Mouse (Mus musculus) urinary bladder, postnatal 10 days (tissue): ENCODE results near the gene Rab14.
A peak's percentile ranks its signal among the peaks of the same experiment; 100 is the strongest.

ENCODE experiments used
- DNase-seq: peaks from one replicate; pipeline ENCODE4 v3.0.0; 2022; ENCODE audit warnings: low spot score

Gene Rab14

DNA sequence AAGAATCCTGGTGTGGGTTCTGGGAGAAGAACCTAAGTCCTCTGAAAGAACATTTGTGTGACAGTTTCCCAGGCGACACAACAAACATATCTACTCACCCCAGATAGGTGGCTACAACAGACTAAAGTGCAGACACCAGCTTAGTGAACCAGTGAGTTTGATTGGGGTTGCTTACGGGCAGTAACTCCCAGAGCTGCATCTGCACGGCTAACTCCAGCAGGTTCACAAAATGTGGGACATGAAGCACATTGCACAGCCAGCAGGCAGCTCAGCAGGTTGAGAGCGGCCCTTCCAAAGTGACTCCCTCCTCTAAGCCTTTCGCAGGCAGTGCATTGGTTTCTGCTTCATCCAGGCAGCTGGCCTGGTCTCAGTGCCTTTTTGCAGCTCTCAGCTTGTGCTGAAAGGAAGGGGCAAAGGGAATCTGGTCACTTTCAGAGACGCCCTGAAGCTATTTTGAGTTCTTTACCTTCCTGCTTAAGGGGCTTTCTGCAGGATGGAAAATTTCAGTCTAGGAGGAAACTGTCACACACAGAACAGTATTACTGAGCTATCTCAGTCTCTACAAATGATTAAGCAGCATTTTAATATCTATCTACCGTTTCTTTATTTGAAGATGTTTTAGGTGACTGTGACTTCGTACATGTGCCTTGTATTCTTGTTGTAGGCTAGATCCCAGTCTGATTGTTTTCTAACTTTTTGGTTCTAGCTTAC is 46.9 kb downstream of the Rab14 start:
- no peak for DNase-seq

DNA sequence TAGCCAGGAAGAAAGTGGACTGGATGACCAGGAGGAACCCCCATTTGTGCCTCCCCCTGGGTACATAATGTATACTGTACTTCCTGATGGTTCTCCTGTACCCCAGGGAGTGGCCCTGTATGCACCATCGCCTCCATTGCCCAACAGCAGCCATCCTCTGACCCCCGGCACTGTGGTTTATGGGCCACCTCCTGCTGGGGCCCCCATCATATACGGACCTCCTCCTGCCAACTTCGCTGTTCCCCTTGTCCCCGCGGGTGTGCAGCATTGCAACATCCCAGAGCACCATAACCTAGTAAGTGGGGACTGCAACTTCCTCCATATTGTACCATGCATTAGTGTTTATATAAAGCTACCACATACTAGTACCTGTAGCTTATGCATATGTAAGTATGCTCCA is 47.7 kb downstream of the Rab14 start:
- DNase-seq = no peak

DNA sequence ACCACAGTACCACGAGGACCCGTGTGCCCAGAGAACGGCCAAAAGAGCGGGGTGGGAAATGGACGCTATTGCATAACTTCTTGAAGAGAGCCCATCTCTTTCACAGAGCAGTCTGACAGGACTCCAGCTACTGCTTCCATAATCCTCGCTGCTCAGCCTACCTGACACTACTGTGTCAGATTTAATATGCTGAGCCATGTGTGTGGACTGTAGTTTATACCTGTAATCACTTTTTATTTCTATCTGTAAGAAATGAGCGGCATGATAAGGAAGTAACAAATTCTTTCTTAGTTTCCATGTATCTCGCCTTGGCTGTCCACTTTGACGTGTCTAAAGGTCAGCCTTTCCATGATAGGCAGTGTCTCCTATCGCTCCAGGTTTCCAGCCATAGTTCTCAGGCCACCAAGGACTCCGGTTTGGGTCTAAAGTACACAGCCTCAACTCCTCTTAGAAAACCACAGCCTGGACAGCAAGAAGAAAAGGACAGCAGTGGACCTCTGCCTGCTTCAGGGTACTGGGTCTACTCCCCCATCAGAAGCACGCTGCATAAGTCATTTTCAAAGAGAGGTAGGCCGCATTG is 49.5 kb downstream of the Rab14 start:
- no peak for DNase-seq

DNA sequence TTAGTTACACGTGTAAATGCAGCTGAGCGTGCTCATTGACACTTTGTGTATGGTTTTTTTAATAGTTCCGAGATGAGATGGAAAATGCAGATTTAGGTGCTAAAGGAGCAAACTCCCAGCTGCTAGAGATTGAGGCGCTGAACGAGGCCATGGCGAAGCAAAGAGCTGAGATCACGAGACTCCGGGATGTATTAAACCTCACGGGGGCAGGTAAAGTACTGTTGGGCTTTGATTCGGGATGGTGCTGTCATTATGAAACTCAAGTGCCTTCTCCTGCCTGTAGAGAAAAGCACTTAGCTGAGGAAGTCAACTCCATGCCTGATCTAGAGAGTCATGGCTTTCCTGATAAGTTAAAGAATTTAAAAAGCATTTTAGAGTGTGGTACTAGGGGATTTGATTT is 52.1 kb downstream of the Rab14 start:
- no peak for DNase-seq

DNA sequence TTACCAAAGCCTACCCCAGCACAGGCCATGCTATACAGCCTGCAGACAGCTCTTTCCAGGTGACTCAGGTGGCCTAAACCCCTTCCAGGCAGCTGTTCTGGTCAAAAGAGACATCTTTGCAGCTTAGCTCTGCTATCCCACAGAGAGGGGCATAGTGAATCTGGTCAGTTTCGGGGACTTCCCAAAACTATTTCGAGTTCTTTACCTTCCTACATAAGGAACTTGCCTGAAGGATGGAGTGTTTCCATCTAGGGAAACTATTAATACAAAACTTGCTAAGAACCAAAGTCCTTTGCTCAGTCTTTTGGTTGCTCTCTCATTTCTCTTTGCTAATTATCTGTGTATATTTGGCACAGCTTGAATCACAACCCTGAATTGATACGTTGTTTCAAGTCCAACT is 59.2 kb downstream of the Rab14 start:
- DNase-seq = no peak

DNA sequence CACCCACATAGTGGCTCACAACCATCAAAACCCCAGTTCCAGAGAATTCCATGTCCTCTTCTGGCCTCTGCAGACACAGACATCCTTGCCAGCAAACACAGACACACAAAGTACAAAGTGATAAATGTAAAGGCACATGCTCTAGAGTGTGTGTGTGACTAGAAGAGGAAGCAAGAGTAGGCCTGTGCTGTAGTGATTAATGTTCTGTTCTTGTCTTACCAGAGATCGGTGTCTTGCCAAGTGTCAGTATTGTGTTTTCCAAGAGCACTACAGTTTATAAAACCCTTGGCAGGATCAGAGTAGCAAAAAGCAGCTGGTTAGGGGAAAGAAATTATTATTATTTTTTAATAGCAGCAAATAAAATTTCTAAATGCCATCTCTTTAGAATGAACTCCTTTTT is 62.3 kb downstream of the Rab14 start:
- no peak for DNase-seq

DNA sequence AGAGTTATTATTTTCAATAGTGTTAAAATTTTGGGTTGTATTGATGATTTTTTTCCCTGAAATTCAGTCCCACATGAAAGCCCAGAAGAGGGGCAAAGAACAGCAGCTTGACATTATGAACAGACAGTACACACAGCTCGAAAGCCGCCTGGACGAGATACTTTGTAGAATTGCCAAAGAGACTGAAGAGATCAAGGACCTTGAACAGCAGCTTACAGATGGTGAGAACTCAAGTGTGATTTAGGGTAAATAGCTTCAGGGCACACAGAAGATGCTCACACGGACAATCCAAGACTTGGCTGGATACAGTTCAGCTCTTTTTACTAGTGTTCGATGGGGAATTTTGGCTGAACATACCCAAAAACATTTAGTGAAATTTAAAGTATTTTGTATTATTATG is 67.0 kb downstream of the Rab14 start:
- no peak for DNase-seq

DNA sequence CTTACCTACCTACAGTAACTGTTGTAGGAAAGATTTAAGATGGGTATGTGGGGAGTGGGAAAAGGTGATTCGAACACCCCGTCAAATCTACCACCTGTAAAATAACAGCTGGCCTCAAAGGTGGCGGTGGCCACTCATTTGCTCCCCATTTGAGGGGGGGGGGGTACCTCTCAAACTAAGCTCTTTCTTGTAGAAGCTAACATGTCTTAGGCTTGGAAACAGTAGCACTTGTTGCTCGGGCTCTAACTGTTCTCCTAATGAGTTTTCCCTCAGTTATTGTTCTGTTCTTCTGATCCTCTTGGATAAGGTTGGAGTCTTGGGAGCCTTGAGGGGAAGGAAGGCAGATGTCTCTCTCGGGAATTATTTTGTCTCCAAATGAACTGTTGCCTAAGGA is 68.3 kb downstream of the Rab14 start:
- no peak for DNase-seq

DNA sequence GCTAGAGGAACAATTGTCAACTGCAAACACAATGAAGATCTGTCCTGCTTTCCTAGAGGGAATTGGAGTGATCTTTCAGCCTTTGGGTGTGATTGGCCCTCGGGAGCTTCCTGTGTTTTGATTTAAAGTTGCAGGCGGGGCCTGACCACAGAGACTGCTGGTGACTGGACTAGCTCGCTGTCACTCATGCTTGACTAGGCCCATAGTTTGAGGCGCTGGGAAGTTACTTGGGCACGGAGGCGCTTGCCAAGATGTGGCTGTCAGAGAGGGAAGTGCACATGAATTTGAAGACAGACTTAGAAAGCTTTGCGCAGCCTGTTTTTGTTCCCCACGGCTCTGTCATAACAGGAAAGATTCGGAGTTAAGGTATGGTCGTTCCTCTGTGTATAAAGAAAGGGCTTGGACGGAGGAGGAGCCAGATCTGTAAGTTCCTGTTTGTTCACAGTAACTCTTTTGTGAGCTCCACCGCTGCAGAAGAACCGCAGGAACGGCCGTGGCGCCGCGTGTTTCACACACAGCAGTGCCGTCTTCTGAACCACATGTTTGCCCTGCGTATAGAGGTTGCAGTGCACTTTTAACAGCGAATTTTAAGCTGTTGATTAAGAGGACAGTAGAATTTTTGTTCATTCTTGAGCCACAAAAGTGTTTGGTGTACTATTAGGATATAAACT is 68.8 kb downstream of the Rab14 start:
- peak; percentile 81 for DNase-seq

DNA sequence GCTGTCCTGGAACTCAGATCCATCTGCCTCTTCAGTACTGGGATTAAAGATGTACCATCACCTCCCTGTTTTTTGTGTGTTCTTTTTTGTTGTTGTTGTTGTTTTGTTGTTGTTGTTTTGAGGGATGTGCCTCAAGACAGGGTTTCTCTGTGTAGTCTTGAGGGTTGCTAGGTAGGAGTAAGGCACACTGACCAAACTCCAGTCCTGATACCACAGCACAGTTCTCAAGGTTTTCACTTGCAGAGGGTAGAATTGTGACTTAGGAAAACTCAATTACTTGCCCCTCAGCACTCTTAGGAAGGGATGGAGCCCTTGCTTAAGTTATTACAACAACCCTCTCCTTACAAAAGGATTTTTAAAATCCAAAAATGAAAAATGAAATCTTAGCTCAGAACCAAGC is 69.4 kb downstream of the Rab14 start:
- no peak for DNase-seq
